Mouse (Mus musculus) spleen, adult 2 months (tissue): ENCODE results near the gene Hcn2.

Experiments
- CTCF ChIP-seq: fragments of 200-500 bp; IDR thresholded peaks from 2 replicates; pipeline ENCODE4 v1.5.1; 2011; ENCODE audit warnings: mild to moderate bottlenecking, inconsistent platforms; ENCODE audit not compliant: insufficient read depth, insufficient read length, insufficient replicate concordance; ENCODE audit errors: extremely low read depth
- POLR2A ChIP-seq: fragments of 200-500 bp; IDR thresholded peaks from 2 replicates; pipeline ENCODE4 v1.6.1; 2011; ENCODE audit warnings: low read depth, low read length, inconsistent platforms

- TF ChIP-seq POLR2A (no peak), CTCF (no peak)
Observed at GRCm38 (mm10) chr10:79781139-79781538, 64.7 kb downstream of the Hcn2 start.
